Mouse (Mus musculus): ENCODE measurements at regions not wholly inside any gene's neighbourhood (a gene's known extent, or its start where the extent isn't known, plus 50 kb on each side); places are given as distances from the start of the nearest gene placed in this dataset.

DNA sequence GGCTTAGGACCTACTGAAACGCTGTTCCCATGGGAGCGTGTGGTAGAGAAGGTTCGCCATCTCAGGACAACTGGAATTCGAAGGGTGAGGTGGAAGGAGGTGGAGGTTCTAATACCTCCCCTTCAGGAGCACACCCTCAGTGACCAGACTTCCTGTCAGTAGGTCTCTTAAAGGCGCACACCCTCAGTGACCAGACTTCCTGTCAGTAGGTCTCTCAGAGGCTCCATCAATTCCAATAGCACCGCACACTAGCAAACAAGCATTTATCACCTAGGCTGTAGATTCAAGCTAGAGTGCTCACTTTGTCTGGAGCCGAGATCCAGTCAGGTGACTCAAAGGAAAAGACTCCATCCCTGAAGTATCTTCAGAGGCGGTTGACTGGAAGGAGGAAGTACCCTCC, 226.2 kb upstream of the Ankrd55 start:
- TF ChIP-seq CHD2 (IDR thresholded peaks at IDR 0.05; ENCODE audit: low read depth, low read length) (no peak), MAFK (IDR thresholded peaks at IDR 0.05; ENCODE audit: insufficient read depth, low read depth, low read length) (no peak), ZNF384 (IDR thresholded peaks at IDR 0.05; ENCODE audit: low read depth, low read length) (no peak), HCFC1 (IDR thresholded peaks at IDR 0.05; ENCODE audit: borderline replicate concordance, insufficient read depth, low read length) (no peak)

Measured in ES-E14 (cell line).